Mouse (Mus musculus) gastrocnemius, adult 8-10 months (tissue): Measurements from ENCODE around the gene Olfr605. TPM values are rescaled to one million over a fixed set of nuclear protein-coding genes. Genes with fewer than 3 reads are reported as not detected.
"Not testable (repeated sequence)": the region's sequence is repeated elsewhere in the genome, so short reads cannot be mapped to it uniquely, and the experiment has no call there.

Experiments used
- DNase-seq, 2 experiments: peaks; one replicate each; pipeline ENCODE4 v3.0.0; 2022; ENCODE audit warnings: low spot score in 2 of 2
- microRNA-seq: library from miRNA; unstranded; fragments of <30 nt; microRNA quantifications from one replicate; pipeline ENCODE4 v1.2.0, GENCODE M21; 2022
- total RNA-seq, 4 experiments: library from RNA; stranded (reverse); gene quantifications; 2 replicates each; pipeline ENCODE4 v1.2.4; 2022

Gene Olfr605
- total RNA-seq = not detected

DNA sequence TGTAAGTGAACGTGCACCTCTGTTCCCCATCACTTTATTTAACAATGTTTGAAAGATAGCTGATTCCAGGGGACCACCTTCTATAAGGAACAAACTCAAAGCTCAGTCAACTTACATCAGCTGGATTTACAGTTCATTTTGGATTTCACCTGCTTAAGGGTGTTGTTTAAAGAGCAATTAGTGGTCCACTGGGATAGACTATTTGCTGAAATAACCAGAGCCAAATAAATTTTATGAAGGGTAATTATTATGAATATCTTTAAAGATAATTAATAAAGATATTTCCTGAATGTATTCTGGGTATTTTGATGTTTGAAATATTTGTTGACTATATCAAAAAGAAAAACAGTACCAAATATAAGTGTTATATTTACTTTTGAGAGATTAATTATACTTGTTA is at the start of gene Olfr605:
Gene Olfr605 (minus strand): TSS at position 101 of the 400 bp plus-strand sequence.
- DNase-seq = no peak

- DNase-seq = not testable (repeated sequence)
These were observed 31.9 kb upstream of the Olfr605 start for GRCm38 (mm10) chr7:103477106-103477505.

- no peak for DNase-seq
These were observed 24.3 kb upstream of the Olfr605 start, which contains the start of gene Olfr608 for GRCm38 (mm10) chr7:103469577-103469976. TSS of gene Olfr608 (plus strand) at chr7:103469877.

DNA sequence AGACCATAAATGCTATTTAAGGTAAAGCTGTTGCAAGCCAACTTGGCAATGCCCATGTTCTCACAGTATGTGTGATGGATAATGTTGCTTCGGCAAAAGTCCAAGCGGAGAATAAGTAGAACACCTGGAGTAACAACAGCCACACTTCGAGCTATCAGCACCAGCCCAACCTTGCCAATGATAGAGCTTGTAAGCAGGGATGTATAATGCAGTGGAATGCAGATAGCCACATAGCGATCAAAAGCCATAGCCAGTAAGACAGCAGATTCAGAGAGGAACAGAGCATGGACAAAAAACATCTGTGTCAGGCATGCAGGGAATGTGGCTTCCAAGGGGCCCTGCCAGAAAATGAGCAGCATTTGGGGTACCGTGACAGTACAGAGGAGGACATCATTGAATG is 15.4 kb upstream of the Olfr605 start:
- DNase-seq = no peak

DNA sequence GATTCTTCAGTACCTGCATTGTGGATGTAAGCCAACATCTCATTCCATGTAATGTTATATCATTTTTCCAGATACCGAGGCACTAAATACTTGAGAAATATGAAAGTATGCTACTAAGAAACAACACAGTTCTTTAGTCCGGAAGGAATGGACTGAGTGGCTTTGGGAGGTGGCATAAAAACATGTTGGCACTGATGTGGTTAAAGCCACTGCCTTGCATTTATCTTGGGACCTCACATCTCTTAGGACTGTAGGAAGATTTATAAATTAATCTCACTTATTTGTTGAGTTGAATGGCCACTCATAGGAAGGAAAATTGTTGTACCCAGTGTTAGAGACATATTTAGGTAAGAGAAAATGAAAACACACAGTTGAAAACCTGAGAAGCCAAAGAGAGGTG is 3.5 kb upstream of the Olfr605 start, which contains the start of gene Olfr606:
Gene Olfr606 (plus strand): TSS at position 301 of the 400 bp plus-strand sequence.
- DNase-seq = no peak

DNA sequence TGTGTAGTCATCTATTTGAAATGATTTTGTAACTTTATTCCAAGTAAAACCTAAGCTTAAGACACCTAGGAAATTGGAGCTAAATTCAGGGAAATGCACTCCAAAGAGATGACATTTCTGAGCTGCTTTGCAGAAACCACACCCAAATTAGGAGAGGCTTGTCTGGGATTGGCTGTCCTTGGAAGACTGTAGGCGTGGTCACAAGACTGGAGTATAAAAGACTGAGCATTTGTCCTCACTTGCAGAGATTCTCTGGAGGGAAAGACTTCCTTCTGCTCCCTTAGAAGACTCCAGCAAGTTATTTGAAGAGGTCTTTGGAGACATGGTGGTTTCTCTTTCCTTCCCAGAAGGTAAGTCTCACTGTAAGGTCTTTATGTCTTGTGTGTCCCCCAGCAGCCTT is 30.5 kb downstream of the Olfr605 start, which contains the start of gene Usp17lc:
Gene Usp17lc (plus strand): TSS at position 301 of the 400 bp plus-strand sequence.
- DNase-seq = not testable (repeated sequence)

DNA sequence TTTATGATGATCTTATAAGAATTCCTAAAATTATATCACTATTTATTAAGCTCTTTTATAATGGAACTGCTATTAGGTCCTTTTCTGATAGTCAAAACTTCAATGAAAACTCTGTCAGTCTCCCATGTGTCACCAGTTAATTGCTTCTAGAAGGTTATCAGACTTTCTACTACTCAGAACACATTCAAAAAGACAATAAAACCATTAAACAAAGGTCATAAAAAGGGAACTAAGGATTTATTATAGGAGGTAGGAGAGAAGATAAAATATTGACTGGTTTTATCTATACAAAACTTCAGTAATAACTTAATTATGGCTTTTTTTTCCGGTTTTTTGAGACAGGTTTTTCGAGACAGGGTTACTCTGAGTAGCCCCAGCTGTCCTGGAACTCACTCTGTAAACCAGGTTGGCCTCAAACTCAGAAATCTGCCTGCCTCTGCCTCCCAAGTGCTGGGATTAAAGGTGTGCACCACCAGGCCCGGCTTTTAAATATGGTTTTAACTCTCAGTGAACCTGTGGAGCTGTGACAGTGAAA is 38.7 kb downstream of the Olfr605 start:
- DNase-seq = not testable (repeated sequence)

GRCm38 (mm10) chr7:103398981-103399380 is 46.3 kb downstream of the Olfr605 start:
- no peak for DNase-seq

DNA sequence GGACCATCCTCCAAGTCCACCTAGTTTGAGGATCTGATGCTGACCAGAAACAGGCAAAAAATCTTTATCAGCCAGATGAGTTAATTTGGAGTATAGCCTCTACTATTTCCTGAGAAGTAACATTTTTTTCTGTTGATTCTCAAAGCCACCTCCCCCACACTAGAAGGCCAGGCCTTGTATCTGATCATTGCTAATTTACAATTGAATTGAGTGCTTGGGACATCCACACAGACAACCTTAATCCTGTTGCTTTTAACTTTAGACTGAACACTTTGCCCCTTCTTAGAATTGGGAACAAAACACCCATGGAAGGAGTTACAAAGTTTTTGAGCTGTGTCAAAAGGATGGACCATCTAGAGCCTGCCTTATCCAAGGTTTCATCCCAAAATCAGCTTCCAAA is 47.5 kb downstream of the Olfr605 start:
- DNase-seq = no peak

Small RNA genes lying within 50 kb of the gene (microRNA-seq; reads per million reads assigned to microRNA genes)
- not detected for gene Gm25774

Other genes starting within 250 kb of the Olfr605 start
- gene Olfr593, start 233.6 kb downstream of the Olfr605 start, total RNA-seq = not detected
- gene Olfr594, start 228.4 kb downstream of the Olfr605 start, total RNA-seq = not detected
- gene Usp17ld, start 192.9 kb downstream of the Olfr605 start, total RNA-seq = not detected
- gene Olfr596, start 139.8 kb downstream of the Olfr605 start, total RNA-seq = not detected
- gene Olfr597, start 129.1 kb downstream of the Olfr605 start, total RNA-seq = not detected
- not detected for gene Olfr598, start 121.9 kb downstream of the Olfr605 start, total RNA-seq
- gene Olfr599, start 109.5 kb downstream of the Olfr605 start, total RNA-seq = not detected
- not detected for gene Olfr600, start 95.8 kb downstream of the Olfr605 start, total RNA-seq
- gene Olfr601, start 82.8 kb downstream of the Olfr605 start, total RNA-seq = not detected
- not detected for gene Olfr603, start 59.3 kb downstream of the Olfr605 start, total RNA-seq
- not detected for gene Usp17lc, start 30.4 kb downstream of the Olfr605 start, total RNA-seq
- not detected for gene Olfr606, start 3.6 kb upstream of the Olfr605 start, total RNA-seq
- not detected for gene Olfr607, start 18.7 kb upstream of the Olfr605 start, total RNA-seq
- gene Olfr608, start 24.4 kb upstream of the Olfr605 start, total RNA-seq = not detected
- gene Olfr609, start 52.6 kb upstream of the Olfr605 start, total RNA-seq = not detected
- gene Olfr610, start 66.7 kb upstream of the Olfr605 start, total RNA-seq = not detected
- not detected for gene Olfr611, start 75.4 kb upstream of the Olfr605 start, total RNA-seq
- gene Olfr612, start 97.3 kb upstream of the Olfr605 start, total RNA-seq = not detected
- gene Olfr613, start 102.6 kb upstream of the Olfr605 start, total RNA-seq = not detected
- not detected for gene Olfr615, start 110.6 kb upstream of the Olfr605 start, total RNA-seq
- not detected for gene Olfr616, start 123.7 kb upstream of the Olfr605 start, total RNA-seq
- not detected for gene Olfr617, start 127.6 kb upstream of the Olfr605 start, total RNA-seq
- gene Olfr618, start 144.7 kb upstream of the Olfr605 start, total RNA-seq = not detected
- not detected for gene Olfr619, start 155.1 kb upstream of the Olfr605 start, total RNA-seq
- gene Olfr620, start 167.1 kb upstream of the Olfr605 start, total RNA-seq = not detected
- gene Olfr622, start 197.3 kb upstream of the Olfr605 start, total RNA-seq = not detected
- gene Olfr623, start 218.3 kb upstream of the Olfr605 start, total RNA-seq = not detected
- not detected for gene Olfr624, start 225.8 kb upstream of the Olfr605 start, total RNA-seq
- not detected for gene Olfr625-ps1, start 237.3 kb upstream of the Olfr605 start, total RNA-seq